Mouse (Mus musculus) stomach, embryonic 14.5 days (tissue): ENCODE measurements around the gene Nsmce3. TPM values are rescaled to one million over a fixed set of nuclear protein-coding genes. Genes with fewer than 3 reads are reported as not detected.

Source experiments
- ATAC-seq: fragments of 200-750 bp; cut with Nextera tagmentation; 2 replicates; pipeline ENCODE4 v1.8.0; 2017; ENCODE audit warnings: low read depth, moderate TSS enrichment; ENCODE audit not compliant: insufficient number of reproducible peaks, insufficient read depth, low FRiP score
- H3K27ac ChIP-seq: fragments of 300-500 bp; sonication (generic); 2 replicates; pipeline ENCODE4 v1.5.1; 2014; ENCODE audit warnings: mild to moderate bottlenecking, low read length, moderate library complexity, mixed read lengths
- H3K27me3 ChIP-seq: fragments of 300-500 bp; sonication (generic); 2 replicates; pipeline ENCODE4 v1.6.1; 2014; ENCODE audit warnings: low read length, control low read depth, mixed read lengths; ENCODE audit not compliant: control insufficient read depth, insufficient read depth
- H3K36me3 ChIP-seq: fragments of 300-500 bp; sonication (generic); 2 replicates; pipeline ENCODE4 v1.6.1; 2014; ENCODE audit warnings: mild to moderate bottlenecking, control low read depth, low read length, moderate library complexity, mixed read lengths; ENCODE audit not compliant: control insufficient read depth, insufficient read depth
- H3K4me1 ChIP-seq: fragments of 300-500 bp; sonication (generic); 2 replicates; pipeline ENCODE4 v1.6.1; 2014; ENCODE audit warnings: low read length, control low read depth, mixed read lengths; ENCODE audit not compliant: control insufficient read depth, insufficient read depth
- H3K4me2 ChIP-seq: fragments of 300-500 bp; sonication (generic); replicated peaks from 2 replicates; pipeline ENCODE4 v1.6.1; 2014; ENCODE audit warnings: low read depth, low read length, control low read depth
- H3K4me3 ChIP-seq: fragments of 300-500 bp; sonication (generic); 2 replicates; pipeline ENCODE4 v1.5.1; 2014; ENCODE audit warnings: low read depth, low read length, control low read depth
- H3K9ac ChIP-seq: fragments of 300-500 bp; sonication (generic); replicated peaks from 2 replicates; pipeline ENCODE4 v1.6.1; 2014; ENCODE audit warnings: low read depth, mild to moderate bottlenecking, control low read depth, low read length, moderate library complexity, mixed read lengths
- H3K9me3 ChIP-seq: fragments of 300-500 bp; sonication (generic); 2 replicates; pipeline ENCODE4 v1.6.1; 2016; ENCODE audit warnings: low read depth, low read length, control low read depth; ENCODE audit not compliant: control insufficient read depth
- WGBS: fragments of 180-500 bp; shearing (Covaris S2); extraction: QIAGEN DNeasy Blood & Tissue Kit; methylation state at CpG from one replicate; pipeline ENCODE4 v1.1.7; 2014; 5-methylcytosine and 5-hydroxymethylcytosine counted together
- polyA plus RNA-seq: library from polyadenylated mRNA; unstranded; fragments of >200 nt; fragmentation: Nextera tagmentation; extraction: Ambion mirVana; gene quantifications from 2 replicates; pipeline ENCODE4 v1.2.1, GENCODE M21; 2014

The Nsmce3 gene
- polyA plus RNA-seq, 1 experiment from 2014 or later = 12.8 TPM

DNA sequence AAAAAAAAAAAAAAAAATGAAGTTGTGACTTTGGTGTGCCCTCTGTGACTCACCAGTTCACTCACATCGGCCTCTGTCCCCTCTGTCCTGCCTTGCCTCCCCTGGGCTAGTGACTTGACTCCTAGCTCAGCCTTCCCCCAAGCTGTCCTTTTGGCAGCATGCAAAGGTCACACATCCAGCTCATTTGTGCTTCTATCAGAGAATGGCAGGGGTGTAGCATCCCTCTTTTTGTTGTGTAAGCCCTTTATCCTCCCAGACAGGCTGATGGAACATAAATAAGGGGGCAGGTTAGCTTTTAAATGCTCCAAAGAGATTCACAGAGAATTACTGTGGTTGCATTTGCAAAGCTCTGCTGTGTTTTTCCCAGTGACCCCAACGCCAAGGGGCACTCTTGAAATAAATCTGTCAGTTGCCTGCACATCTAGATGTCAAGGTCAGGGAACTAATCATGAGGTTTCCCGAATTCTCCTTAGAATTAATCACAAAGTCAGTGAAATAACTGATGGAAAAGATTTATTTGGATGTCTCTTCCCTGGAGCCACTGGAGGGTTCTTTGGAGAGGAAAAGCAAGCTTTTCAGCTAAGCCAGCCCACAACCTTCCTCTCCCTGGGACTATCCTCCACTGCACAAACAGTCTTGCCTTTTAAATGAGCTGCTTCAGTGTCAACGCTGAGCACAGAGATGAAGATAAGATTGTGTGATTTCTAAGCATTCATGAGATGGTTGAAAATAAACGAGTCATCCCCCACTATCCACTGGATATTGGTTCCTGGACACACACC, 42.4 kb downstream of the Nsmce3 start:
- WGBS = 18% methylated on average over 5 of the region's 5 CpGs
- H3K4me1 ChIP-seq = 0 out of 2 replicates have a peak, but pooled peaks cover 2% of the 10 kb centered on the region

DNA sequence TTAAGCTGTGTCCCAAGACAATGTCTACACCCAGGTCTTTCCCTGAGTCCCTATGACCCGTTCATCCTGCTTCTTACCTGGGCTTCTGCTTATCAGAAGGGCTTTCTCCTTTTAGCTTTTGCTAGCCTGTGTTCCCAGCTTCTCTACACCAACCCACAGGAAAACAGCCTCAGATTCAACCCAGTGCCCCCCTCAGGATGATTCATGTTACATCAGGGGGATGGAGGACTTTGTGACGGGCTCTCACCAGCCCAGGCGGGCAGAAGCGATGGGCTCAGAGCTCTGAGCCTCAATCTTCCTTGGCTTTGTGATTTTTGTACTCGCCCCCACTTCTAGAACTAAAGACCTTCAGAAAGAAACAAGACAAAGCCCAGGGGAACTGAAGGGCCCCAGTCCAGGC, 51.7 kb downstream of the Nsmce3 start:
- Histone ChIP-seq H3K9me3 (no peaks in the 10 kb centered on the region), H3K36me3 (no peaks in the 10 kb centered on the region), H3K27me3 (no peaks in the 10 kb centered on the region), H3K4me1 (no peaks in the 10 kb centered on the region), H3K4me2 (no peak overlapping the region), H3K9ac (no peak overlapping the region), H3K4me3 (no peak overlapping the region), H3K27ac (no peak overlapping the region)
- WGBS = 86% methylated on average over 5 of the region's 5 CpGs
- no peak for ATAC-seq

More for the DNA sequence above, 42.4 kb downstream of the Nsmce3 start:
- H3K9me3 ChIP-seq = no peaks in the 10 kb centered on the region
- H3K9ac ChIP-seq = no peak overlapping the region
- no peak for ATAC-seq
- no peaks in the 10 kb centered on the region for H3K36me3 ChIP-seq
- no peaks in the 10 kb centered on the region for H3K27me3 ChIP-seq
- no peak overlapping the region for H3K4me3 ChIP-seq
- no peak overlapping the region for H3K27ac ChIP-seq
- no peak overlapping the region for H3K4me2 ChIP-seq

DNA sequence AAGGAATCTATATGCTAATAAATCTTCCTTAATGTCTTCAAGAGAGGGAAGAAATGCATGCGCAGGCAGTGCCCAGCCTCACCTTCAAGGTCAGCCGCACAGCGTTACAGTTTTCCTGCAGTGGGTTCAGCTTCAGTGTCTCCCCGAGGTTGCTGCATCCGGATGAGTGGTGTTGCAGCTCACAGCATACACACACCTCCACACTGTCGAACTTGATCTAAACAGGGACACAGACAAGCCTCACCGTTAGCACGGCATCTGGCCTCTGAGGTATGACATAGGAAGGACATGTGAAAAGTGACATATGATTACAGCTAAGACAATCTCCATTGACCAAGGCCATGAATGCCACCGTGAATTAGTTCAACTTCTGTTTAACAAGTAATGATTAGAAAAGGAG, 53.1 kb downstream of the Nsmce3 start:
- Histone ChIP-seq H3K36me3 (no peaks in the 10 kb centered on the region), H3K4me2 (no peak overlapping the region), H3K9me3 (no peaks in the 10 kb centered on the region), H3K4me3 (no peak overlapping the region), H3K27me3 (no peaks in the 10 kb centered on the region), H3K4me1 (no peaks in the 10 kb centered on the region), H3K9ac (no peak overlapping the region), H3K27ac (no peak overlapping the region)
- WGBS = 62% methylated on average over 9 of the region's 9 CpGs
- ATAC-seq = no peak
